Mouse (Mus musculus): ENCODE data around the gene Praf2. TPM values are rescaled to one million over a fixed set of nuclear protein-coding genes. Genes with fewer than 3 reads are reported as not detected.

Gene Praf2
- polyA plus RNA-seq, 1 experiment from 2014 or later: 29.8 TPM

- H3K27ac ChIP-seq (ENCODE audit: low read depth, low read length): no peak overlapping the region
- WGBS: 22% methylated on average over 9 of the region's 9 CpGs
- no peaks in the 10 kb centered on the region for H3K9me3 ChIP-seq (ENCODE audit: control insufficient read depth, low read length)
- peak overlapping the region; percentile 25 for H3K9ac ChIP-seq (ENCODE audit: low read depth, low read length)
- DNase-seq (ENCODE audit: low spot score): no peak
- peak overlapping the region; percentile 73 for H3K4me3 ChIP-seq (ENCODE audit: low read depth, low read length)
- peaks cover 18% of the 10 kb centered on the region for H3K4me1 ChIP-seq (replicated peaks; ENCODE audit: control insufficient read depth, insufficient read depth, low read length)
- H3K4me2 ChIP-seq: peak overlapping the region; percentile 83
- no peaks in the 10 kb centered on the region for H3K27me3 ChIP-seq (replicated peaks; ENCODE audit: control insufficient read depth, insufficient read depth, low read length)
- H3K36me3 ChIP-seq (ENCODE audit: control insufficient read depth, insufficient read depth, low read length): peaks cover 2% of the 10 kb centered on the region; the same call in 1 of the 2 replicates
- ATAC-seq (replicated peaks; ENCODE audit: low FRiP score): no peak
Measured at GRCm38 (mm10) chrX:7764657-7765280, 36.5 kb downstream of the Praf2 start.

- H3K9me3 ChIP-seq (ENCODE audit: control insufficient read depth, low read length): no peaks in the 10 kb centered on the region
- peak overlapping the region; percentile 83 for H3K4me2 ChIP-seq
- peaks cover 2% of the 10 kb centered on the region; the same call in 1 of the 2 replicates for H3K36me3 ChIP-seq (ENCODE audit: control insufficient read depth, insufficient read depth, low read length)
- no peak for DNase-seq (ENCODE audit: low spot score)
- H3K27ac ChIP-seq (ENCODE audit: low read depth, low read length): no peak overlapping the region; the same call in 1 of the 2 replicates
- WGBS: 20% methylated on average over 13 of the region's 13 CpGs
- H3K4me1 ChIP-seq (replicated peaks; ENCODE audit: control insufficient read depth, insufficient read depth, low read length): peaks cover 18% of the 10 kb centered on the region
- peak overlapping the region; percentile 40; the same call in 1 of the 2 replicates for H3K9ac ChIP-seq (ENCODE audit: low read depth, low read length)
- peak overlapping the region; percentile 73 for H3K4me3 ChIP-seq (ENCODE audit: low read depth, low read length)
- ATAC-seq (replicated peaks; ENCODE audit: low FRiP score): no peak
- no peaks in the 10 kb centered on the region for H3K27me3 ChIP-seq (replicated peaks; ENCODE audit: control insufficient read depth, insufficient read depth, low read length)
Measured at GRCm38 (mm10) chrX:7765281-7765670, 37.0 kb downstream of the Praf2 start.

DNA sequence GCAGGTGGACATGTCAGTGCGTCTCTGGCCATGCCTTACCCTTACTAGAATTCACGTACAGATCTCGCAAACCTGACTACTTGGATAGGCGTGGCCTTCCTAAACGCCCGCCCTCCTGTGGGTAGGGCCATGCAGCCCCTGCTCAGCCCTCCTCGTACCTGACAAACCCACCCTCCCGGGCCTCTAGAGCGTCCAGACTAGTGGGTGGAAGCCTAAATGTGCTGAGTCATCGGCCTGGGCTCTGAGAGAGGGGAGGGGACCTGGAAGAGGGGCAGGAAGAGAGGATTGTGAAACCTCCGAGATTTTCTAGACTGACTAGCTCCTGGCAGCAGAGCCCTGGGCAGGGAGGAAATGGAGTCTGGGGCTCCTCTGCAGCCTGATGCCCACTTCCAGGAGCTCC lies 37.5 kb downstream of the Praf2 start:
- WGBS: 9% methylated on average over 11 of the region's 11 CpGs
- no peaks in the 10 kb centered on the region for H3K27me3 ChIP-seq (replicated peaks; ENCODE audit: control insufficient read depth, insufficient read depth, low read length)
- DNase-seq (ENCODE audit: low spot score): peak; percentile 61
- H3K4me1 ChIP-seq (replicated peaks; ENCODE audit: control insufficient read depth, insufficient read depth, low read length): peaks cover 18% of the 10 kb centered on the region
- peak; percentile 52 for ATAC-seq (replicated peaks; ENCODE audit: low FRiP score)
- H3K27ac ChIP-seq (ENCODE audit: low read depth, low read length): no peak overlapping the region
- no peaks in the 10 kb centered on the region for H3K9me3 ChIP-seq (ENCODE audit: control insufficient read depth, low read length)
- no peak overlapping the region for H3K9ac ChIP-seq (ENCODE audit: low read depth, low read length)
- H3K4me3 ChIP-seq (ENCODE audit: low read depth, low read length): peak overlapping the region; percentile 73
- peak overlapping the region; percentile 83 for H3K4me2 ChIP-seq
- H3K36me3 ChIP-seq (ENCODE audit: control insufficient read depth, insufficient read depth, low read length): peaks cover 2% of the 10 kb centered on the region; the same call in 1 of the 2 replicates

GRCm38 (mm10) chrX:7769302-7770017 lies 41.2 kb downstream of the Praf2 start:
- DNase-seq (ENCODE audit: low spot score): no peak
- Histone ChIP-seq H3K9me3 (ENCODE audit: control insufficient read depth, low read length) (no peaks in the 10 kb centered on the region), H3K4me2 (peak overlapping the region; percentile 40; the same call in 1 of the 2 replicates), H3K27ac (ENCODE audit: low read depth, low read length) (peak overlapping the region; percentile 66), H3K4me1 (replicated peaks; ENCODE audit: control insufficient read depth, insufficient read depth, low read length) (peaks cover 11% of the 10 kb centered on the region), H3K9ac (ENCODE audit: low read depth, low read length) (peak overlapping the region; percentile 14; the same call in 1 of the 2 replicates), H3K36me3 (ENCODE audit: control insufficient read depth, insufficient read depth, low read length) (peaks cover 2% of the 10 kb centered on the region; the same call in 1 of the 2 replicates), H3K27me3 (replicated peaks; ENCODE audit: control insufficient read depth, insufficient read depth, low read length) (no peaks in the 10 kb centered on the region), H3K4me3 (ENCODE audit: low read depth, low read length) (no peak overlapping the region)
- WGBS: 58% methylated on average over 7 of the region's 7 CpGs
- ATAC-seq (replicated peaks; ENCODE audit: low FRiP score): peak; percentile 46

DNA sequence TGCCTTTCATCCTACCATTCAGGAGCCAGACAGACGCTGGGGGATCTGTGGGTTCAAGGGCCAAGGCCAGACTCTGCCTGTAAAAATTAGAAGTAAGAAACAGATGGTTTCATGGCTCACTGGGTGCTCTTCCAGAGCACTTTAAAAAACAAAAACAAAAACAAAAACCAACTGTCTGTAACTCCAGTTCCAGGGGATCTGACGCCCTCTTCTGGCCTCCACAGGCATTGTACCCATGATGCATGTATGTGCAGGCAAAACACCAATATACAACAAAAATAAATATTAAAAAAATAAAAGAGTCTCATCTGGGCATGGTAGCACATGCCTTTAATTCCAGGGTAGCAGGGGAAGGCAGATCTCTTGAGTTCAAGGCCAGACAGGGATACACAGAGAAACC lies 44.5 kb downstream of the Praf2 start:
- Histone ChIP-seq H3K36me3 (ENCODE audit: control insufficient read depth, insufficient read depth, low read length) (peaks cover 2% of the 10 kb centered on the region; the same call in 1 of the 2 replicates), H3K4me1 (replicated peaks; ENCODE audit: control insufficient read depth, insufficient read depth, low read length) (no peaks in the 10 kb centered on the region; the same call in 1 of the 2 replicates), H3K4me2 (no peak overlapping the region), H3K9me3 (ENCODE audit: control insufficient read depth, low read length) (no peaks in the 10 kb centered on the region), H3K27me3 (replicated peaks; ENCODE audit: control insufficient read depth, insufficient read depth, low read length) (no peaks in the 10 kb centered on the region), H3K9ac (ENCODE audit: low read depth, low read length) (no peak overlapping the region), H3K4me3 (ENCODE audit: low read depth, low read length) (no peak overlapping the region), H3K27ac (ENCODE audit: low read depth, low read length) (no peak overlapping the region)
- ATAC-seq (replicated peaks; ENCODE audit: low FRiP score): no peak
- WGBS: 49% methylated on average over 2 of the region's 2 CpGs
- DNase-seq (ENCODE audit: low spot score): no peak

DNA sequence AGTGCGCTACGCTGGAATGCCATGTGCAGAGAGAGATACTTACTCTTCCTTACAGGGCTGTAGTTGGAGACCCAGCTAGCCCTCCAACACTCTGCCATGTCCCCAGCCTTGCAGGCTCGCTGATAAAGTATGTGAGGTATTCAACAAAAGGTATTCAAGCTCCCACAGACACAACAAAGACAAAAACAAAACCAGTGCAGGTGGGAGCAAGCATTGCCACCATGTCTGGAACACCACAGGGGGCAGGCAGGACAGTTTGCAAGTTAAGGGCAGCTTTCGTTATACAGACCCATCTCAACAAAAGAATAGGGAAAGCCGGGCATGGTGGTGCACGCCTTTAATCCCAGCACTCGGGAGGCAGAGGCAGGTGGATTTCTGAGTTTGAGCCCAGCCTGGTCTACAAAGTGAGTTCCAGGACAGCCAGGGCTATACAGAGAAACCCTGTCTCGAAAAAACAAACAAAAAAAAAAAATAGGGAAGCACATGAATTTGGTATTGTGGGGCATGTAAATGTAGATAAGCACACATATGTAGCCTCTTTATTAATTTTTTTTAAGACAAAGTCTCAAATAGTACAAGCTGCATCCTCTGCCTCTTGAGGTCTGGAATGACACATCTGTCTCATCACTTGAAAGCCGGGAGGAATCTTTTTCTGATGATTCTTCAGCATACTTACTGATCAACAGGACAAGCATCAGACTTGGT lies 47.4 kb downstream of the Praf2 start:
- H3K4me1 ChIP-seq (replicated peaks; ENCODE audit: control insufficient read depth, insufficient read depth, low read length): no peaks in the 10 kb centered on the region; the same call in 1 of the 2 replicates
- H3K4me3 ChIP-seq (ENCODE audit: low read depth, low read length): no peak overlapping the region
- DNase-seq (ENCODE audit: low spot score) (no peak), ATAC-seq (replicated peaks; ENCODE audit: low FRiP score) (no peak)
- H3K4me2 ChIP-seq: no peak overlapping the region
- no peak overlapping the region for H3K9ac ChIP-seq (ENCODE audit: low read depth, low read length)
- no peaks in the 10 kb centered on the region for H3K27me3 ChIP-seq (replicated peaks; ENCODE audit: control insufficient read depth, insufficient read depth, low read length)
- H3K27ac ChIP-seq (ENCODE audit: low read depth, low read length): no peak overlapping the region
- no peaks in the 10 kb centered on the region for H3K9me3 ChIP-seq (ENCODE audit: control insufficient read depth, low read length)
- H3K36me3 ChIP-seq (ENCODE audit: control insufficient read depth, insufficient read depth, low read length): no peaks in the 10 kb centered on the region; the same call in 1 of the 2 replicates
- WGBS: 68% methylated on average over 9 of the region's 9 CpGs

DNA sequence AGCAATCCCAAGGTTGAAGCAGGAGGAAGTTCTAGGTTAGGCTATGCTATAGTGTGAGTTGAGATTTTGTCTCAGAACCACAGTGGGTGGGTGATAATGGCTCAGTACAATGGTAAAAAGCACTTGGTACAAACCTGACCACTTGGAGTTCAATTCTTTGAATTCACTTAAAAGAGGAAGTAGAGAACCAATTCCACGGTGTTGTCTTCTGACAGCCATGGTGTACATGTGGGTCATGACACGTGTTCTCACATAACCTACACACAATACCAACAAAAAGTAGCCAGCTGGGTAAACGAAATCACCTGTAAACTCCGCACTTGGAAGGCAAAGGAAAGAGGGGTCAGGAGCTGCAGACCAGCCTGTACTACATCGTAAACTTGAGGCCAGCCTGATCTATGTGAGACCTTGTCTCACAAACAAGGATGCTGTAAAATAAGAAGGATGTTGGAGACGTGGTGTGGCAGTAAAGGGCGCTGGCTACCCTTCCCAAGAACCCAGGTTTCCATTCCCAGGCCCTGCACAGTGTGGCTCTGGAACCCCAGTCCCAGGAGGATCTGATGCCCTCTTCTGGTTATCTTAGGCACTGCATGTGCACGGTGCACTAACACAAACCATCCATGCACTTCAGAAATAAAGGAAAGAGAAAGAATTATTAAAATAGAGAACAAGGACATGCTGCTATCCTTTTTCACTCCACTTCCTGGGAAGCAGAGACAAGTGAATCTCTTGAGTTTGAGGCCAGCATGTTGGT lies 48.3 kb downstream of the Praf2 start:
- Histone ChIP-seq H3K36me3 (ENCODE audit: control insufficient read depth, insufficient read depth, low read length) (no peaks in the 10 kb centered on the region; the same call in 1 of the 2 replicates), H3K4me1 (replicated peaks; ENCODE audit: control insufficient read depth, insufficient read depth, low read length) (no peaks in the 10 kb centered on the region; the same call in 1 of the 2 replicates), H3K4me2 (no peak overlapping the region), H3K27ac (ENCODE audit: low read depth, low read length) (peak overlapping the region; percentile 25; the same call in 1 of the 2 replicates), H3K9me3 (ENCODE audit: control insufficient read depth, low read length) (no peaks in the 10 kb centered on the region), H3K27me3 (replicated peaks; ENCODE audit: control insufficient read depth, insufficient read depth, low read length) (no peaks in the 10 kb centered on the region), H3K9ac (ENCODE audit: low read depth, low read length) (no peak overlapping the region), H3K4me3 (ENCODE audit: low read depth, low read length) (no peak overlapping the region)
- WGBS: 41% methylated on average over 8 of the region's 8 CpGs
- DNase-seq (ENCODE audit: low spot score): no peak
- ATAC-seq (replicated peaks; ENCODE audit: low FRiP score): peak; percentile 67

Measured in liver, embryonic 11.5 days (tissue).